8 mouse cellular contexts compared by ENCODE assay signal in the genomic region with DNA sequence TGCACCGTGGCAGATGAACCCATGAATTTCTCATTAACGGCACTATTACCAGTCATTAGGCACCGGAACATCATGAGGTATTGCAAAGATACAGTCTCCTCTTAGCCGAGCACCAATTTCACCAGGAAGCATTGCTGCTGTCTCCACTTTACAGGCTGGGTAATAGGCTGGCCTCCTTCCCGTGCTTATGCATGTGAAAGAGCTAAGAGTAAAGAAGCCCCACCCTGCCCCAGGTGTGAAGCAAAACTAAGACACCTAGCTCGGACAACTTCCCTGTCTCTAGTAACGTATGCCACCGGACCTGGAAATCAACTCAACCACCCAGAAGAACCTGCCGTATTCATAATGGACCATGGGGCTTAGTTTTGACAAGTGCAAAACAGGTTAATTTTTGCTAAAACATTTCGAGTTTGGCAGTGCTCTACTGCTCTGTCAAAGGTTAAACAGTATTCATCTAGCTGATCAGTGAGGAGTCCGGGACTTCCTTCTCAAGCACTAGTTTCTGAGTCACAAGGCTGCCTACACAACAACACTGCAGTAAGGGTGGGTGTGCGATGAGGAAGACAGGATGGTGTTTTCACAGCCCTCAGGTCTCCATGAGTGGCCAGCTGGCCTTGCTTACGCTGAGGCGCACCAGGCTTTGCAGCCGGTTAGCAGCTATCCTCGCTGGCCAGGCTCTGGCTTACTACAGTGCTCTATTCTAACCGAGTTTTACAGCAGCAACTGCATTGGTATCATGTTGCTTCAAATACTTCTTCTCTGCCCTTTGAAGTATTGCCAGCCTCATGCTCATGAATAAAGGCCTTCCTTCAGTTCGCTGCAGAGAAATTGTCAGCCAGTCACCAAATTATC.
A peak's percentile ranks its signal among the peaks of the same experiment; 100 is the strongest.
DNase-seq lines count a peak whose midpoint lies in the region; ATAC-seq and TF ChIP-seq lines count a peak whose summit lies in the region.

No protein-coding gene starts in this region.

- WGBS in kidney, embryonic 14.5 days = 44% methylated on average over 18 of the region's 18 CpGs
- WGBS in forebrain, embryonic 16.5 days = 49% methylated on average over 18 of the region's 18 CpGs
- WGBS in limb, embryonic 10.5 days = 60% methylated on average over 18 of the region's 18 CpGs
- 85% methylated on average over 18 of the region's 18 CpGs for WGBS in thymus, adult 2 months

- H3K4me1 ChIP-seq in kidney, embryonic 14.5 days (ENCODE audit: control insufficient read depth, insufficient read depth, low read length) = peaks cover 34% of the 10 kb centered on the region
- peaks cover 37% of the 10 kb centered on the region for H3K4me1 ChIP-seq in forebrain, embryonic 16.5 days (replicated peaks; ENCODE audit: control insufficient read depth, insufficient read depth, low read length)
- peaks cover 67% of the 10 kb centered on the region for H3K4me1 ChIP-seq in limb, embryonic 10.5 days
- peaks cover 21% of the 10 kb centered on the region for H3K4me1 ChIP-seq in thymus, adult 2 months (replicated peaks; ENCODE audit: control insufficient read depth, insufficient read depth, low read length)

- TF ChIP-seq POLR2A in brain, embryonic 14.5 days (IDR thresholded peaks at IDR 0.05; ENCODE audit: borderline replicate concordance, extremely low read depth, insufficient read depth, insufficient read length, poor library complexity, severe bottlenecking) = no peak
- no peak for TF ChIP-seq POLR2A in thymus, adult 2 months (IDR thresholded peaks at IDR 0.05; ENCODE audit: control insufficient read depth, extremely low read depth, insufficient read depth, low read length, poor library complexity)

- H3K4me2 ChIP-seq in kidney, embryonic 14.5 days (replicated peaks; ENCODE audit: low read depth, low read length) = no peak overlapping the region
- no peak overlapping the region for H3K4me2 ChIP-seq in forebrain, embryonic 16.5 days (ENCODE audit: low read length)

- H3K27me3 ChIP-seq in kidney, embryonic 14.5 days (ENCODE audit: control insufficient read depth, insufficient read depth, low read length) = no peaks in the 10 kb centered on the region
- no peaks in the 10 kb centered on the region; the same call in 1 of the 2 replicates for H3K27me3 ChIP-seq in forebrain, embryonic 16.5 days (replicated peaks; ENCODE audit: control insufficient read depth, insufficient read depth, low read length)
- no peaks in the 10 kb centered on the region for H3K27me3 ChIP-seq in limb, embryonic 10.5 days (ENCODE audit: low read depth, poor library complexity, severe bottlenecking)
- H3K27me3 ChIP-seq in thymus, adult 2 months (ENCODE audit: control insufficient read depth, insufficient read depth, low read length) = no peaks in the 10 kb centered on the region

- H3K4me3 ChIP-seq in kidney, embryonic 14.5 days (ENCODE audit: low read length) = no peak overlapping the region
- H3K4me3 ChIP-seq in forebrain, embryonic 16.5 days (replicated peaks; ENCODE audit: low read length) = no peak overlapping the region
- H3K4me3 ChIP-seq in limb, embryonic 10.5 days = no peak overlapping the region
- H3K4me3 ChIP-seq in thymus, adult 2 months (ENCODE audit: control insufficient read depth, insufficient read depth, low read length) = no peak overlapping the region

- H3K36me3 ChIP-seq in kidney, embryonic 14.5 days (ENCODE audit: control insufficient read depth, insufficient read depth, low read length) = no peaks in the 10 kb centered on the region
- no peaks in the 10 kb centered on the region for H3K36me3 ChIP-seq in forebrain, embryonic 16.5 days (ENCODE audit: control insufficient read depth, insufficient read depth)
- H3K36me3 ChIP-seq in limb, embryonic 10.5 days = no peaks in the 10 kb centered on the region
- H3K36me3 ChIP-seq in thymus, adult 2 months (ENCODE audit: control insufficient read depth, insufficient read depth, low read length) = no peaks in the 10 kb centered on the region

- H3K9me3 ChIP-seq in kidney, embryonic 14.5 days (ENCODE audit: control insufficient read depth, low read length) = no peaks in the 10 kb centered on the region
- no peaks in the 10 kb centered on the region for H3K9me3 ChIP-seq in forebrain, embryonic 16.5 days (ENCODE audit: control insufficient read depth, low read length)
- H3K9me3 ChIP-seq in limb, embryonic 10.5 days (replicated peaks) = no peaks in the 10 kb centered on the region

- peak overlapping the region; percentile 43; the same call in 1 of the 2 replicates for H3K27ac ChIP-seq in kidney, embryonic 14.5 days (ENCODE audit: low read depth, low read length)
- H3K27ac ChIP-seq in forebrain, embryonic 16.5 days (ENCODE audit: low read length) = no peak overlapping the region; the same call in 1 of the 2 replicates
- H3K27ac ChIP-seq in limb, embryonic 10.5 days = no peak overlapping the region
- H3K27ac ChIP-seq in thymus, adult 2 months (ENCODE audit: control insufficient read depth, insufficient read depth, low read length) = no peak overlapping the region

- no peak for TF ChIP-seq CTCF in brain, embryonic 14.5 days (IDR thresholded peaks at IDR 0.05; ENCODE audit: borderline replicate concordance, extremely low read depth, insufficient read depth, insufficient read length)
- no peak for TF ChIP-seq CTCF in thymus, adult 2 months (IDR thresholded peaks at IDR 0.05; ENCODE audit: borderline replicate concordance, control insufficient read depth, extremely low read depth, insufficient read depth, low read length, poor library complexity)

- DNase-seq in kidney, adult 11 months = no peak
- DNase-seq in brain, embryonic 14.5 days (ENCODE audit: low read depth) = peak; percentile 89
- peak; percentile 31 for DNase-seq in limb, embryonic 10.5 days (ENCODE audit: low spot score)
- no peak for DNase-seq in ovary, adult 18-20 months (ENCODE audit: low spot score)
- DNase-seq in natural killer cell, adult 2 months (ENCODE audit: low spot score in 2 of 2) = no peak
- no peak for DNase-seq in thymus, adult 2 months

- H3K9ac ChIP-seq in kidney, embryonic 14.5 days (ENCODE audit: low read depth, low read length) = no peak overlapping the region
- no peak overlapping the region for H3K9ac ChIP-seq in forebrain, embryonic 16.5 days (replicated peaks; ENCODE audit: low read depth, low read length)

- peak; percentile 29; the same call in 1 of the 2 replicates for ATAC-seq in kidney, embryonic 14.5 days (ENCODE audit: low FRiP score, low TSS enrichment)
- peak; percentile 20 for ATAC-seq in forebrain, embryonic 16.5 days

Comparison
In these comparisons a context has a peak if more than half of its experiments do, and no peak if none do; other contexts are left out.
1. DNase-seq: peak in brain, embryonic 14.5 days (single experiment) and limb, embryonic 10.5 days (single experiment); none in kidney, adult 11 months (single experiment), ovary, adult 18-20 months (single experiment), natural killer cell, adult 2 months (0 of 2) and thymus, adult 2 months (single experiment).